Mouse (Mus musculus) lung, embryonic 16.5 days (tissue): ENCODE measurements around the gene Gdap1l1. TPM values are rescaled to one million over a fixed set of nuclear protein-coding genes. Genes with fewer than 3 reads are reported as not detected.

Source experiments
- ATAC-seq: fragments of 200-750 bp; cut with Nextera tagmentation; 2 replicates; pipeline ENCODE4 v1.8.0; 2017; ENCODE audit warnings: low read depth, mild to moderate bottlenecking, moderate library complexity
- H3K27ac ChIP-seq: fragments of 300-500 bp; sonication (generic); 2 replicates; pipeline ENCODE4 v1.5.1; 2014; ENCODE audit warnings: mild to moderate bottlenecking, control low read depth, low read length
- H3K27me3 ChIP-seq: fragments of 300-500 bp; sonication (generic); 2 replicates; pipeline ENCODE4 v1.6.1; 2014; ENCODE audit warnings: low read depth, low read length, mixed read lengths; ENCODE audit not compliant: control insufficient read depth, insufficient read depth
- H3K36me3 ChIP-seq: fragments of 300-500 bp; sonication (generic); 2 replicates; pipeline ENCODE4 v1.6.1; 2014; ENCODE audit warnings: low read length; ENCODE audit not compliant: control insufficient read depth, insufficient read depth
- H3K4me1 ChIP-seq: fragments of 300-500 bp; sonication (generic); replicated peaks from 2 replicates; pipeline ENCODE4 v1.6.1; 2014; ENCODE audit warnings: low read length, mixed read lengths; ENCODE audit not compliant: control insufficient read depth, insufficient read depth
- H3K4me2 ChIP-seq: fragments of 300-500 bp; sonication (generic); 2 replicates; pipeline ENCODE4 v1.6.1; 2014; ENCODE audit warnings: low read depth, low read length, control low read depth
- H3K4me3 ChIP-seq: fragments of 300-500 bp; sonication (generic); 2 replicates; pipeline ENCODE4 v1.5.1; 2014; ENCODE audit warnings: mild to moderate bottlenecking, low read length, control low read depth
- H3K9ac ChIP-seq: fragments of 300-500 bp; sonication (generic); 2 replicates; pipeline ENCODE4 v1.6.1; 2014; ENCODE audit warnings: low read length, control low read depth
- H3K9me3 ChIP-seq: fragments of 300-500 bp; sonication (generic); 2 replicates; pipeline ENCODE4 v1.6.1; 2016; ENCODE audit warnings: low read length; ENCODE audit not compliant: control insufficient read depth
- WGBS: fragments of 180-500 bp; shearing (Covaris S2); extraction: QIAGEN DNeasy Blood & Tissue Kit; methylation state at CpG from one replicate; pipeline ENCODE4 v1.1.7; 2014; 5-methylcytosine and 5-hydroxymethylcytosine counted together
- polyA plus RNA-seq: library from polyadenylated mRNA; unstranded; fragments of >200 nt; fragmentation: Nextera tagmentation; extraction: Ambion mirVana; gene quantifications from 2 replicates; pipeline ENCODE4 v1.2.1, GENCODE M21; 2015

Gdap1l1 gene
- 0.89 and 0.92 TPM in 2 replicates for polyA plus RNA-seq

DNA sequence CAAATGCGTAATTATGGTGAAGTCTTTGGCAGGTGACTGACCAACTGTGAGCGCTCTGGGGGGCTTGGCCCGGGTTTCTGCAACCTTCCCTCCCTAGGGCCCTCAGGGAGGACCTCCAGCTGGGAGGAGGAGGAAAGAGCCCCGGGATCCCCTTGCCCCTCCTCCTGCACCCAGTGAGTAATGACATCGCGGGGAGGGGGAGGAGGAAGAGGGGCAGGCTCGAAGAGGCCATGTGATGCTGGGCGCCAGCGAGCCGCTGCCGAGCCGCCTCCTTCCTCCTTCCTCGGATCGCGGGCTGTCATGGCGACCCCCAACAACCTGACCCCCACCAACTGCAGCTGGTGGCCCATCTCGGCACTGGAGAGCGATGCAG, at the start of gene Gdap1l1:
TSS of gene Gdap1l1 (plus strand) at position 231 of the 373 bp plus-strand sequence.
- Histone ChIP-seq H3K4me2 (peak within 1 kb of the TSS; percentile 46), H3K27me3 (peaks cover 16% of the 10 kb centered on the region), H3K9ac (no peak within 1 kb of the TSS), H3K9me3 (no peaks in the 10 kb centered on the region), H3K4me1 (0 out of 2 replicates have a peak, but pooled peaks cover 2% of the 10 kb centered on the region), H3K36me3 (no peaks in the 10 kb centered on the region), H3K4me3 (peak within 1 kb of the TSS; percentile 18; the same call in 1 of the 2 replicates), H3K27ac (no peak within 1 kb of the TSS)
- whole genome bisulfite sequencing, result 1% methylated on average over 16 of the region's 18 CpGs
- no peak for ATAC-seq

DNA sequence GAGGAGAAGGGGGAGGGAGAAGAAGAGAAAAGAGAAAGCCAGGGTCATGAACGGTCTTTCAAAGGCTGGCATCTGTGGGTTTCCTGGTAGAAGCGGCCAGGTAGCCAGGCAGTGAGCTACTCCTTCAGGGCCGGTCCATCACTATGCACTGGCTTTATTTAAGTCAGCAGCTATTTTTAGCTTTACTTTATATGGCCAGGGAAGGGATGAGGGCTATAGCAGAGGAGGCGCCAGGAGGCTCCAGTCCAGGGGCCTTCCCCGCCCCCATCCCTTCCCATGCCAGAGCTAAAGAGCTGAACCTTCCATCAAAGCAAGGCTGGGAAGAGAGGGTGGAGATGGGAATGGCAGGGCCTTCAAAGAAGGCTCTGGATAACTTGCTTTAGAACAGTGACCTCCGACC, 45.8 kb upstream of the Gdap1l1 start:
- H3K9ac ChIP-seq, result no peak overlapping the region
- 59% methylated on average over 6 of the region's 6 CpGs for WGBS
- peak; percentile 71 for ATAC-seq
- no peaks in the 10 kb centered on the region; the same call in 1 of the 2 replicates for H3K4me1 ChIP-seq
- H3K4me3 ChIP-seq, result no peak overlapping the region
- no peaks in the 10 kb centered on the region for H3K36me3 ChIP-seq
- no peaks in the 10 kb centered on the region for H3K27me3 ChIP-seq
- no peak overlapping the region for H3K4me2 ChIP-seq
- 0 out of 2 replicates have a peak, but pooled peaks cover 3% of the 10 kb centered on the region for H3K9me3 ChIP-seq
- 0 out of 2 replicates have a peak overlapping the region, but pooled peaks have one; percentile 3 for H3K27ac ChIP-seq

DNA sequence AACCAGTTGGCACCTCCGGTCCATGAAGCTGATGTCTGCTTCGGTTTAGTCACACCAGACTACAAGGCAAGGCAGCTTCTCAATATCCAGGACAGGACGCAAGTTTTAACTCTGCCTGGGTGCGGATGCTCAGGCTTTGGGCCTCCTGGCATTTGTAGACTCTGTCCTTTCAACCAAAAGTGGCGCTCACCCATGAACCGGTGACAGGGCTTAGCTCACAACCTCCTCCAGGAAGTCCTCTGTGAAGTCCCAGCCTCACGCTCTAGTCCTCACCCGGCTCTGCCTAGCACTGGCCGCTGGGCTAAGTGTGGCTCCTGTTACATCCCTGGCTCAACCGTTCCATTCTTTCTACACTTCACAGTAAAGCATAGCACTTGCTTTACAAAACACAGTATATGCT, 45.0 kb upstream of the Gdap1l1 start:
- H3K9me3 ChIP-seq, result 0 out of 2 replicates have a peak, but pooled peaks cover 3% of the 10 kb centered on the region
- H3K27ac ChIP-seq, result no peak overlapping the region
- no peak for ATAC-seq
- H3K36me3 ChIP-seq, result no peaks in the 10 kb centered on the region
- H3K4me3 ChIP-seq, result no peak overlapping the region
- no peak overlapping the region for H3K9ac ChIP-seq
- H3K4me2 ChIP-seq, result no peak overlapping the region
- WGBS, result 86% methylated on average over 10 of the region's 10 CpGs
- no peaks in the 10 kb centered on the region for H3K27me3 ChIP-seq
- no peaks in the 10 kb centered on the region; the same call in 1 of the 2 replicates for H3K4me1 ChIP-seq

DNA sequence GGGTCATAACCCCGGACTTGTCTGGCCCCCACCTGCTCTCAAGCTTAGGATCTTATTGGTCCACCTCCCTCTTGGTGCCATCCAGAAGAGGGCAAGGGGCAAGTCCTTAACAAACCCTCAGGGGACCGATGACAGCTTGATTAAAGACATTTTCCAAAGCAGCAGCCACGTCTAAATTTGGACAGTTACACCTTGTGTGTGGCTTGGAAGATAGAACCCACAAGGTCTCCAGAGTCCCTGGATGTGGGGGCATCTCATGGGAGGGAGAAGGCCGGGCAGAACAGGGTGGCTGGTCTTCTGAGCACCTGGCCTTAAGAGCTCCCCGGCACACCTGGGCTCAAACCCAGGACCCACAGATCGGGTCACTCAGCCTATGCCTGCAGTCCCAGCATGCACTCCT, 44.3 kb upstream of the Gdap1l1 start:
- Histone ChIP-seq H3K4me1 (peaks cover 4% of the 10 kb centered on the region; the same call in 1 of the 2 replicates), H3K27ac (no peak overlapping the region), H3K9ac (no peak overlapping the region), H3K4me3 (no peak overlapping the region), H3K27me3 (no peaks in the 10 kb centered on the region), H3K4me2 (no peak overlapping the region), H3K36me3 (no peaks in the 10 kb centered on the region), H3K9me3 (0 out of 2 replicates have a peak, but pooled peaks cover 1% of the 10 kb centered on the region)
- WGBS, result 54% methylated on average over 6 of the region's 6 CpGs
- no peak for ATAC-seq

DNA sequence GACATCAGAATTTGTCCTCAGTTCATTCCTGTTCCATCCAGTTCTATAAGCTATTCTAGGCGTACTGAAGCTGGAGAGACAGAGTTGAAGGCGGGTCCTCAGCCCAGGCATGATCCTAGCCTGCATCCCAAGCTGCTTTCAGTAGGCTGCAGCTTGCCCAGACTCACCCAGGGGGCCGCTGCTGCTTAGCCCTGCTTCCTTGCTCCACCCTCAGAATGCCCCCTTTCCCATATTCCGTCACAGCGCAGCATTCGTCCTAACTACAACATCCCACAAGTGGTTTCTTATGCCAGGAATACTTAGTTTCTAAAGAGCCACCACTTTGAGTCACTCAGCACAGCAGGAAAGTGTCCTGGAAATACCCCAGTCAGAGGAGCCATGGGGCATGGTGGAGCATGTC, 43.3 kb upstream of the Gdap1l1 start:
- ATAC-seq, result no peak
- Histone ChIP-seq H3K4me2 (peak overlapping the region; percentile 26; the same call in 1 of the 2 replicates), H3K27ac (no peak overlapping the region), H3K4me3 (peak overlapping the region; percentile 17; the same call in 1 of the 2 replicates), H3K9me3 (no peaks in the 10 kb centered on the region), H3K36me3 (no peaks in the 10 kb centered on the region), H3K9ac (no peak overlapping the region), H3K27me3 (no peaks in the 10 kb centered on the region), H3K4me1 (peaks cover 4% of the 10 kb centered on the region; the same call in 1 of the 2 replicates)
- WGBS, result 65% methylated on average over 6 of the region's 6 CpGs

DNA sequence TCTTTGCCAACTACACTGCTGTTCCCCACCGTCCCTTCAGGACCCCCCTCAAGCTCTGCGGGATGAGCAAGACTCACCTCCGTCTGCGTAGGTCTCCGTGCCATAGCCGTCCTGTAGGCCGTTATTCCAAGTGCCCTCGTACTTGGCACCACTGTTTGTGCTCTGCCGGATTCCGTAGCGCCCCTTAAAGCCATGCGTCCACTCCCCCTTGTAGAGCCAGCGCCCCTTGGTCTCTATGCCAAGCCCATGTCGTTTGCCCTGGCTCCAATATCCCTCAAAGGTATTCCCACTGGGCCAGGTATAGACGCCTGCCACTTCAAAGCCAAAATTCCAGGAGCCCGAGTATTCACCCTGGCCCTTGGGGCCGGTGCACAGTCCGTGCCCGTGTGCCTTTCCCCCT, 41.2 kb upstream of the Gdap1l1 start:
- Histone ChIP-seq H3K27me3 (no peaks in the 10 kb centered on the region), H3K4me1 (peaks cover 4% of the 10 kb centered on the region; the same call in 1 of the 2 replicates), H3K9me3 (no peaks in the 10 kb centered on the region), H3K4me3 (peak overlapping the region; percentile 43), H3K27ac (no peak overlapping the region), H3K4me2 (peak overlapping the region; percentile 50), H3K9ac (peak overlapping the region; percentile 65), H3K36me3 (no peaks in the 10 kb centered on the region)
- no peak for ATAC-seq
- 88% methylated on average over 19 of the region's 19 CpGs for WGBS

DNA sequence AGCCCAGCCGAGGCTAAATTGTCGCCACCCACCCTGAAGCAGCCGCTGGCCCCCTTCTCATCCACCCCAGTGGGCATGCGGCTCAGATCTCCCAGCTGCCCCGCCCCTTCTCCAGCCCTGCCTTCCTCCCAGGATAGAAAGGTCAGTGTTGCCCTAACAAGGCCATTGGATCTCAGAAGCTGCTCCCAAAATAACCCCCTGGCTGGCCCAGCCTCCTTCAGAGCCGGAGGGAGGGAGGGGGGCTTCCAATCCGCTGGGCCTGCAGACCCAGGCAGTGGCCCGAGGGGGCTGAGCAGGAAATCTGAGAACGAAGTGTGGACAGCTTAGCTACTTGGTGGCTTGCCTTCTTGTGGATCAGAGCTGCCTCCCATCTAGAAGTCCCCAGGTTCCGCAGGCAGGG, 40.4 kb upstream of the Gdap1l1 start, which contains the start of gene Jph2:
TSS of gene Jph2 (minus strand) at position 89 of the 400 bp plus-strand sequence.
- H3K4me1 ChIP-seq, result peaks cover 4% of the 10 kb centered on the region; the same call in 1 of the 2 replicates
- no peaks in the 10 kb centered on the region for H3K36me3 ChIP-seq
- peak within 1 kb of the TSS; percentile 43 for H3K4me3 ChIP-seq
- H3K9me3 ChIP-seq, result no peaks in the 10 kb centered on the region
- 12% methylated on average over 10 of the region's 10 CpGs for WGBS
- H3K27me3 ChIP-seq, result no peaks in the 10 kb centered on the region
- H3K27ac ChIP-seq, result peak within 1 kb of the TSS; percentile 69
- H3K4me2 ChIP-seq, result peak within 1 kb of the TSS; percentile 50
- peak within 1 kb of the TSS; percentile 65 for H3K9ac ChIP-seq
- ATAC-seq, result peak; percentile 89

DNA sequence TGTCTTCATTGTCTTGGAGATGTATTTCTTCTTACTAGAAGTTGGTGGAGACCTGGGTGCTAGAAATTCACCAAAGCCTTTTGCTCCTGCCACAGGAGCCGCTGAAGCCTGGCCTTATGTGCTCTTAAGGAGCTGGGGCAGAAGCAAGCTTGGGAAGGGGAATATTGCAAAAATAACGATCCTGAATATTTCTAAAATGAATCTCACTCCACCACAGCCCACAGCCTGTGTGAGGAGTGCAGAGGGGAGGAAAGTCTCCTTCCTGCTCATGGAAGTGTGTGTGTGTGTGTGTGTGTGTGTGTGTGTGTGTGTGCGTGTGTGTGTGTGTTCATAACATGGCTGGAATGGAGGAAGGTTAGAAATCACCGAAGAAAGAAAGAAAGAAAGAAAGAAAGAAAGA, 39.5 kb upstream of the Gdap1l1 start:
- peak overlapping the region; percentile 69 for H3K27ac ChIP-seq
- H3K4me1 ChIP-seq, result peaks cover 4% of the 10 kb centered on the region; the same call in 1 of the 2 replicates
- peak overlapping the region; percentile 65 for H3K9ac ChIP-seq
- no peaks in the 10 kb centered on the region for H3K36me3 ChIP-seq
- no peak overlapping the region for H3K4me2 ChIP-seq
- no peaks in the 10 kb centered on the region for H3K27me3 ChIP-seq
- no peaks in the 10 kb centered on the region for H3K9me3 ChIP-seq
- H3K4me3 ChIP-seq, result no peak overlapping the region
- no peak for ATAC-seq
- WGBS, result 61% methylated on average over 4 of the region's 4 CpGs

DNA sequence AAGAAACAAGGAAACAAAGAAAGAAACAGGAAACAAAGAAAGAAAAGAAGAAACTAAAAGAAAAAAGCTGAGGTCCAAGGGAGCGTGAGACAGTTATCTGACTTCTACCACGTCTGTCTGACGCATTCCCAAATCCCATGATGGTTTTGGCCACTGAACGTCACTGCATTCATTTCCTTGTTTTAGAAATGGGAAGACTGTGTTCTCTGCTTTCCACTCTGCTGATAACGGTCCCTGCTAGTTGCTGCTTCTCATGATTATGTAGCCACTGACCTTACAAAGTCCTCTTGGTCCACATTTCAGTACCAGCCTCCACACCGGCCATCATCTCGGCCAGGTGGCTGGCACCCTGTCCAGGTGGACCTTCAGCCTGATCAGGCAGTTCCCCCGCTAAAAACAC, 39.1 kb upstream of the Gdap1l1 start:
- Histone ChIP-seq H3K9ac (no peak overlapping the region), H3K27me3 (no peaks in the 10 kb centered on the region), H3K4me2 (no peak overlapping the region), H3K4me3 (no peak overlapping the region), H3K27ac (no peak overlapping the region), H3K36me3 (no peaks in the 10 kb centered on the region), H3K9me3 (no peaks in the 10 kb centered on the region), H3K4me1 (peaks cover 7% of the 10 kb centered on the region)
- no peak for ATAC-seq
- 62% methylated on average over 8 of the region's 8 CpGs for WGBS
